Mouse (Mus musculus): ENCODE data around the gene Bglap. TPM values are rescaled to one million over a fixed set of nuclear protein-coding genes. Genes with fewer than 3 reads are reported as not detected.
"Not testable (repeated sequence)": the region's sequence is repeated elsewhere in the genome, so short reads cannot be mapped to it uniquely, and the experiment has no call there.

Bglap gene
- total RNA-seq (2021), result not detected
- long read RNA-seq, experiment 1, result 0 reads
- long read RNA-seq, experiment 2, result 0 reads

DNA sequence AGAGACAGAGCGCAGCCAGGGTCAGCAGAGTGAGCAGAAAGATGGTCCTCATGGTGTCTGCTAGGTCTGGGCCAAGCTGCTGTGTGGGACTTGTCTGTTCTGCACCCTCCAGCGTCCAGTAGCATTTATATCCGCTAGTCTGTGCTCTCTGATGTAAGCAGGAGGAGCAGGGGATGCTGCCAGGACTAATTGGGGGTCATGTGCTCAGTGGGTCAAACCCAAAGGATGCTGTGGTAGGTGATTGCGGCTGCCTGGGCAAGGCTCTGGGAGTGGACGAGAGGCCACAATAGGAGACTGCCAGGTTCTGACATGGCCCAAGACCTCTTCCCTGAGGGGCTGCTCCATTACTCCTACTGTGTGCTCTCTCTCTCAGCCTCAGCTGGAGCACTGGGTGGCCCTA is at the start of gene Bglap:
Bglap (minus strand) TSS at position 101 of the 400 bp plus-strand sequence.
- DNase-seq, result no peak
- intact Hi-C loops (cut with DNase I; ENCODE audit: low total_unique reads), result no loop called here

DNA sequence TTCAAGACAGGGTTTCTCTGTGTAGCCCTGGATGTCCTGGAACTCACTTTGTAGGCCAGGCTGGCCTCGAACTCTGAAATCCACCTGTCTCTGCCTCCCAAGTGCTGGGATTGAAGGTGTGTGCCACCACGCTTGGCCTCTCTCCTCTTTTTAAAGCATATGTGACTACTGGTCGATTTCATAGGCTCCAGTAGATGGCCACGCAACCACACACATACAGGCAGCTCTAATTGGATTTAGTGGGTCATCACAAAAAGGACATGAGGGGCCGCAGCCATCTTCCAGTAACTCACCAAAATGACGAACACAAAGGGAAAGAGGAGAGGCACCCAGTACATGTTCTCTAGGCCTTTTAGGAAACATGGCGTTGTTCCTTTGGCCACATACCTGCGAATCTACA is 44.4 kb upstream of the Bglap start:
- intact Hi-C loops (cut with DNase I; ENCODE audit: low total_unique reads), result not testable (repeated sequence)

DNA sequence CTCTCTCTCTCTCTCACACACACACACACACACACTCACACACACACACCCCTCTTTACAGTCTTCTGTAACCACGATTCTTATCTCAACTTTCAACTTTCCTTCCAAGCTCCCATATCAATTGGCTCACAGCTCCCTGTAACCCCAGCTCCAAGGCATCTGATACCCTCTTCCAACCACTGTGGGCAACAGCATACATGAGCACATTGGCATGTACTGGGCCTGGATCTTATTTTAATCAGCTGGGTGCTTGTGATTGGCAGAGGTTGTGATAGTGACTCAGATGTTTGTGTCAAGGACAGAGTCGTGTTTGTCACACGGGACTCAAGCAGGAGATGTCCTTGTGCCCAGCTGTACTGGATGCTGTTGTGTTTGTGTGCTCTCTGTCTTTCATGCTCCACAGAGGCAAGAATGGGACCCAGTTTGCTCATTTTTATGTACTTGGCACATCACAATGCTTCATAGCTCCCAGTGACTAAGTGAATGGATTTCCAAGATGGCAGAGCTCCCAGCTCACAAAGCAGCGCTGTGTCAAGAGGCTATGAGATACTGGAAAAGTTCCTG is 43.2 kb upstream of the Bglap start:
- no peak for DNase-seq

More for the DNA sequence above, 44.4 kb upstream of the Bglap start:
- not testable (repeated sequence) for DNase-seq

DNA sequence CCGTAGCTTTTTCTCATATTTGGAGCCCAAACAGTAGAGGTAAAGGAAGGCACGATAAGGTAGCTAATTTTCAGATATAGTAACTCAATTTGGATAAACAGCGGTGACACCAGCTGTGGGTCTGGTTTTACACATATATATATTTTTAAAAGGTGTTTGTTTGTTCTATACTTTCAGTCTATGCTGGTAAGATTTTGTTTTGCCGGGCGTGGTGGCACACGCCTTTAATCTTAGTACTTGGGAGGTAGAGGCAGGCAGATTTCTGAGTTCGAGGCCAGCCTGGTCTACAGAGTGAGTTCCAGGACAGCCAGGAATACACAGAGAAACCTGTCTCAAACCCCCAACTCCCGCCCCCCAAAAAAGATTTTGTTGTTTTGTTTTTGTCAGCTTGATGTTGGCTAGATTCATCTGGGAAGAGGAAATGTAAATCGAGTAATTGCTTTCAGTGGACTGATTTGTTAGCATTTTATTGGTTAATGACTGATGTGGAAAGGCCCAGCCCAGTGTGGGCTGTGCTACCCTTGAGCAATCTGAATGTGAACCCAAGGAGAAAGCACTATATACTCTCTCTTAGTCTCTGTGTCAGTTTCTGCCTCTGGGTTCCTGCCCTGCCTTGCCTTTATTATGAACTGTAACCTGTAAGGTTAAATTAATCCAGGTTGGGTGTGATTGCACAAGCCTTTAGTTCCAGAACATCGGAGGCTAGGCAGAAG is 41.6 kb upstream of the Bglap start:
- intact Hi-C loops (cut with DNase I; ENCODE audit: low total_unique reads), result no loop called here
- no peak for DNase-seq

More for the DNA sequence above, 43.2 kb upstream of the Bglap start:
- intact Hi-C loops (cut with DNase I; ENCODE audit: low total_unique reads), result no loop called here

DNA sequence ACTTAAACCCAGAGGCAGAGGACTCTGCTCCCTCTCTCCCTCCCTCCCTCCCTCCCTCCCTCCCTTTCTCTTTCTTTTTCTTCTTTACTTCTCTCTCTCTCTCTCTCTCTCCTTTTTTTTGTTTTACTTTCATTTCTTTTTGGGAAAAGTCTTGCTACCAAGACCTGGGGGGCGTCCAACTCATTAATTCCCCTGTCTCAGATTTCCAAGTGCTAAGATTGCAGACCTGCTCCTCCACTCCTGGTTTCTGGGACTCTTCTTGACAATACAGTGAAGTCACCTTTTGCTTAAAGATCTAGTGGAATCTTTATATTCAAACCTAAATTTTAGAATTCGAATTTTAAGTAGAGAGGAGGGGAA is 41.0 kb upstream of the Bglap start:
- intact Hi-C loops (cut with DNase I; ENCODE audit: low total_unique reads), result no loop called here
- DNase-seq, result no peak

DNA sequence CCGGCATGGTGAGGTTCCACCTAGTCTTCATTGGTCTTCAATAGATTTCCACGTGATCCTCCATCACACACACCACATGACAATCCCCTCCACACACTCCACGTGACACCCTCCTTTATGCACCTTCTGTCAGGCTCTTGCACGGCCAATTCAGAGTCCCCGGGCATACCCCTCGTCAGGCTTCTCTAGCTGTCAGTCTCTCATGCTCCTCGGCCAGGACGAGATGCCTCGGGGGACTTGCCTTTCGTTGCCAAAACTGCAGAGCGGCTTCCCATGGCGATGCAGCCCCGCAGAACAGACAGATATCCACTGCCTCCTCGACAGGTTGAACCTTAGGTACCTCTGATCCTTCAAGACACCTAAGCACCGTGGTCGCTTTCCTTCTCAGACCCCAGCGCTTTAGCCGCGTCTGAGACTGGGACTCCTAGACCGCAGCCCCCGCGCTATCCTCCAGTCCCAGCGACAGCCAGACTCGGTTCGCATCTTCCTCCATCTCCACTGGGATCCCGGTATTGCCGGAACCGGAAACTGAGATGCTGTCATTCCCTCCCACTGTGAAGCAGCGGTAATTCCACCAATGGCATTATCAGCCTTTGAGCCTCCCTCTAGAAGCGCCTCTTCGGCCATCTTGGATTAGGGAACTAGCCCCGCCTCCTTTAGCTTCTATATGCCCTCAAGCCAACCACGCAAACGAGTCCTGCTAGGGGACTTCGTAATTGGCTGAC is 40.5 kb upstream of the Bglap start, which contains the start of gene Slc25a44:
Slc25a44 (minus strand) TSS at position 535 of the 725 bp plus-strand sequence.
- intact Hi-C loops (cut with DNase I; ENCODE audit: low total_unique reads), result no loop called here
- peak; percentile 91 for DNase-seq

DNA sequence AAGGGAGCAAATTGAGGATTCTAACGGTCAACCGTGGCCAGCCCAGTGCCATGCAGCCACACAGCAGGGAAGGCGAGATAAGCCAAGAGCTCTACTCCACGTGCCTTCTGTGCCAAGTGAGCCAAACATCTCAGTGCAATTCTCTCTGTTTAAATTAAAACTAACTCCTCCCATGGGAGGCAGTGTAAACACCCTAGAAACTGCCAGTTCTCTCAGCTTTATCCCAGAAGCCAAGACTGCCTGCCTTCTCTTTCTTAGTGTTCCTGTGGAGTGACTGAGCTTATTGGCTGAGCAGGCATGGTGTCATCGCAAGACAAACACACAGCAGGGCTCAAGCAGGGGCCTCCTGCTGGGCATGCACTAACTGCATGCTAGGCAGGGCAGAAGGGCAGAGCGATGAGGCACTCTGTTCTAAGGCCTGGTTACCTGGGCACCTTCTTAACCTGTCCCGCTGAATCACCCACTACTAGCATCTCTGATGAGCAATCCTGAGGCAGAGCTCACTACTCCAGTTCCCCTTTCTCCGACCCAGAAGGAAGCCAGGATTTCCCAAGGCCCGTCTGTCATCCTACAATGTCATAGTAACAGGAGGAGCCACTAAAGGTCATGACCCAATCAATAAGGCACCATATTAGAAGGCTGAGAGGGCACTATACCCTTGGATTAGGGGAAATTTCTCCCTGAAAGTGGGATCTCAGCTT is 37.9 kb upstream of the Bglap start:
- no peak for DNase-seq
- intact Hi-C loops (cut with DNase I; ENCODE audit: low total_unique reads), result no loop called here

DNA sequence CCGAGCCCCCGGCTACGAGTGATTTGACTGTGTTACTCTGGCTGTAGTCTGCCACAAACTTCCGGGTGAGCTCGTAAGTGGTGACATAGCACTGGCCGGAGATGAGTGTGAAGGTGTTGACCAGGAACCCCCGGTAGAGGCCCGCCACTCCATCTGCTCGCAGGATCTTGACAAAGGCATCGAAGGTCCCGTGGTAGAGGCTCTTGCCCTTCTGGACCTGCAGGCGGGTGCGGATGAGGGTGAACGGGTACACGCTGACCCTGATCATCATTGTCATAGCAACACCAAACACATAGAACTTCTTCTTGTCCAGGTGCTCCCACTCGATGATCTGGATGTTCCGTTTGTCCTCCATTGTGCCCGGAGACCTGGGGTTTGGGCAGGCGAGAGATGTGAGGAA is 36.5 kb upstream of the Bglap start:
- intact Hi-C loops (cut with DNase I; ENCODE audit: low total_unique reads), result no loop called here
- DNase-seq, result no peak

DNA sequence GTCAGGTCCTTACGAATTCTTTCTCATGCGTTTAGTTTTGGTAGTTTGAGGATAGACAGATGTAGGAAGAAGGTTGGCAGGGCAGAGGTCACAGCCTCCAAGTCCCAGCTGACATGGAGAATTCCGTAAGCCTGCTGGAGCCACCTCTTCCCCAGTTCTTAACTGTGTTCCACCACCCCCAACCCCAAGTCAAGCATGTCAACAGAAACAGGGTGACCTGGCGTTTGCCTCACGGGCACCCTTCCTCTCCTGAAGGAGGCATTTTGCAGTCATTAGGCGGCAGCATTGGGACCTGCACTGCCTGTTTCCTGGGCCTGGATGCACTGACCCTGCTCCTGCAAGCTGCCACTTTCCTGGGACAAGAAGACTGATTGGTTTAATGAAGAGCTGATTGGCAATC is 33.8 kb upstream of the Bglap start:
- intact Hi-C loops (cut with DNase I; ENCODE audit: low total_unique reads), result no loop called here
- no peak for DNase-seq

DNA sequence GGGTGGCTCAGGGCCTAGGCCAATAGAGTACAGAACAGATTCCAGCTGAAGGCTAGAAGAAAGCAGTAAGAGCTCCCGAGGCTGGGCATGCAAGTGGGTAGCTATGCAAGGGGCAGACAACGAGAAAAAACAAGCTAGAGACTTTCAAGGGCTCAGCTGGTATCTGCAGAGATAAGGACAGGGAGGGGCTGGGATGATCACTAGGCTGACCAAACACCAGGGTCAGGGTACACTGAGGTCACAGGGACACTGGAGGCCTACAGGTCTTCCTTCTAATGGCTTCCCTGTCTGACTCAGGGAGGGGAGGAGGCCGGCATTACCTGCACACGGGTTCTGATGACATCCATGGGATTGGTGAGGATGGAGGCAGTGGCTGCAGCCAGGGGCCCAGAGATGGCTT is 31.4 kb upstream of the Bglap start:
- intact Hi-C loops (cut with DNase I; ENCODE audit: low total_unique reads), result no loop called here
- no peak for DNase-seq

DNA sequence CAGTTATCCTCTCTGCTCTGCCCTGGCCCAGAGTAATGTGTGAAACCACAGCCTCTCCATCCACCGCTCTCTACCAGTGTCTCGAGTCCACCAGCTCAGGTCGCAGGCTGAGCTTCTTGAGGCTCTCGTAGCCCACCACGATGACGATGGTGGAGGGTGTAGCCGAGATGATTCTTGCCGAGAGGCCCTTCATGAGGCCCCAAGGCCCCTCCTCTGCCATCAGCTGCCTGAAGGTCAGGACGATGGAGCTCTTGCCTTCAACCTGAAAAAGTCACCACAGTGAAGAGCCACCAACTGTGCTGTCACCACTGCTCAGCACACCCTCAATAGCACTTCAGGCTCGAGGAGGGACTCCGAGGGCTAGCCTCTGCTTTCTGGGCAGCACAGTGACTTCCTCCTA is 28.4 kb upstream of the Bglap start:
- intact Hi-C loops (cut with DNase I; ENCODE audit: low total_unique reads), result no loop called here
- no peak for DNase-seq

DNA sequence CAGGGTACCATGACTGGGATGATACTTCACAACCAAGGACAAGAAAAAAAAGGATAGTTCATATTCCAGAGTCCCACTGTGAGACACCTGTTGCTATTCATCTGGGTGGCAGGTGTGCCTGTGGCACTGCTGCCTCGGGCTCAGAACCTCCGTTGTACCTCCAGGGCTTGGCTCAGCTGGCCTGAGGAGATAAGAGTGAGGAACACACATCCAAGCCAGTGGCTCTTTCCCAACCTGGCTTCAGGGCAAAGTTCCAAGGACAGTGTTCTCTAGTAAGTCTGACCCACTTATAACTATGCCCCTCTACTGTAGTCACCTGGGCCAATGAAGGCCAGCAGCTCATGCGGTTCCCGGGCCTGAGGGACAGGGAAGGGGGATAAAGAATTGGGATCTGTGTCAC is 27.4 kb upstream of the Bglap start:
- intact Hi-C loops (cut with DNase I; ENCODE audit: low total_unique reads), result no loop called here
- DNase-seq, result no peak

DNA sequence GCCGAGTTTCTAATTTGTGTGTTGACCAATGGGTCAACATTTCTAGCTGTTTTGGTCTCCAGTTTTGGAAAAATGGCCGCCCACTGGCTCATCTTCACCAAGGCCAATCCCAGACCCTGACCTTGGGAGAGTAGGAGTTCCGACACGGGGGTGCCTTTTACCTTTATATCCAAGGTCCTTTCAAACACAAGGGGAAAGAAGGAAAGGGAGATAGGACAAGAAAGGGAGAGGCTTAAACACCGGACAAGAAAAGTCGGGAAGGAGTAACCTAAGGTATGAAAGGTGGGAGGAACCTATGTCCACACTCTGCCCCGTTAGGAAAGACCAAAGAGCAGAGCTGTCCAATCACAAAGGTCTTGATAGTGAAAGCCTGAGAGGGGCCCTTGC is 26.4 kb upstream of the Bglap start:
- no peak for DNase-seq
- intact Hi-C loops (cut with DNase I; ENCODE audit: low total_unique reads), result no loop called here

DNA sequence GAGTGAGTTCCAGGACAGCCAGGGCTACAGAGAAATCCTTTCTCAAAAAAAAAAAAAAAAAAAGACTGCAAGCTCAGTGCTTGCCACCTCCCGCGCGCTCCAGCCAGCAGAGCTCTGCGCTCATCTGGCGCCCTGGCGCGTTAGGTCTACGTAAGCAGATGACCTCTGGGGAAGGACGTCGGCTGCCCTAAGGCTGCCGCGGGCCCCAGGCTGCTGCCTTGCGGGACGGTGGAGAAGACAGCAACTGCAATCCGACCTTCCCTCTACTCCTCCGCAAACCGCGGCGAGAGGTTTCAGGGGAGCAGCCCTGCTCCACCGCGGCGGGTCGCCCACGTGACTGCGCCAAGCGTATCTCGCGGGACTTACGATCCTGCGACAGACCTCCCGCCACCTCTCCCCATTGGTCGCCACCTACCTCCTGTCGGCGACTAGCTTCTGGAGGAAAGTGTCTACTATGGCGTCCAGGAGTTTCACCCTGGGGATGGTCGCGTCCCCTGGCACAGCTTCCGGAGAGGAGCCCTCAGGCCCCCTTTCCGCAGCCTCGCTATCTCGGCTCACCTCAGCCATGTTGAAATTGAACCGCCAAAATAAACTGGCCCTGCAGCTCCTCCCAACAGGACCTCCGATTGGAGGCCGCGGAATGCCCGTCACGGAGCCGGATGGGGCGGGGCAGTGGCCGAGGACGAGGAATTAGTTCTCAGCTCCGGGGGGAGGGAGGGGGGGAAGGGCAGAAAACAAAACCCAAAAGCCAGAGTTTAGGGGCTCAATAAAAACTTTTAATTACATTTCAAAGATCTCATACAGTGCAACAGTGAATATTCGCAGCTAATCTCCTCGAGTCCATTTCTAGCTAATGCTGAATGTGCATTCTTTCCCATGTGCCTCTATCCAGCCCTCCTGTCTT is 25.7 kb upstream of the Bglap start, which contains the start of gene Pmf1:
Pmf1 (minus strand) TSS at position 591 of the 904 bp plus-strand sequence.
- peak; percentile 96 for DNase-seq
- intact Hi-C loops (cut with DNase I; ENCODE audit: low total_unique reads), result loop anchor here (5.0 kb wide), 1 partner anchor 112 kb away; no protein-coding TSS in a partner anchor

DNA sequence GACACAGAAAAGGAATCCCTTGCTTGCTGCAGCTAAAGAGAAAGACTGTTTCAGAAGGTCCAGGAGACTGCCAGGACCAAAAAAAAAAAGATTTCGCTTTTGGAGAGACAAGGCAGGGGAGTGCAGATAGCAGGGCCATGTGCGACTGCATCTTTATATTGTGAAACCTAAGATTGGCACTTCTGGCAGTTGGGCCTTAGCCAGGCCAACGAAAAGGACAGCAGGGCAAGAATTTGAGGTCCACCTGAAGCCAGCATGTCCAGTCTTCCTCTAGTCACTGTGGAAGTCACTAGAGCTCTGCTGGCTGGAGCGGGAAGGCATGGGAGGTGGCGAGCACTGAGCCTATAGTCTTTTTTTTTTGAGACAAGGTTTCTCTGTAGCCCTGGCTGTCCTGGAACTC is 24.7 kb upstream of the Bglap start:
- intact Hi-C loops (cut with DNase I; ENCODE audit: low total_unique reads), result loop anchor here (5.0 kb wide), 1 partner anchor 113 kb away; no protein-coding TSS in a partner anchor

DNA sequence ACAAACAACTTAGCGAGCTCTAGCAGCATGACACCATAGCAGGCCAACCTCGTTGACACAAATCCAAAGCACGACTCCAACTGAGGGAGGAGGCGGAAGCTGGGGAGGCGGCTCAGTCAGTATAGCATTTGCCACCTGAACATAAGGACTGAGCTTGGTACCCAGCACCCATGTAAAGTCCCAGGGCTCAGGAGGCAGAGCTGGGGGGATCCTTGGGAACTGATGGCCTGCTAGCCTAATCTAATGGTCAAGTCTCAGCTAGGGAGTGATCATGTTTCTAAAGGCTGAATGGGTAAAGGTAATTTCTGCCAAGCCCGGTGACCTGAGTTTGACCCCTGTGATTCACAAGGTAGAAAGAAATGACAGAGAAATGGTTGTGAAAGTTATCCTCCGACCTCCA is 23.3 kb upstream of the Bglap start:
- intact Hi-C loops (cut with DNase I; ENCODE audit: low total_unique reads), result loop anchor here (2.0 to 5.0 kb wide), 2 partner anchors 61 to 115 kb away; no protein-coding TSS in a partner anchor

More for the DNA sequence above, 24.7 kb upstream of the Bglap start:
- no peak for DNase-seq

DNA sequence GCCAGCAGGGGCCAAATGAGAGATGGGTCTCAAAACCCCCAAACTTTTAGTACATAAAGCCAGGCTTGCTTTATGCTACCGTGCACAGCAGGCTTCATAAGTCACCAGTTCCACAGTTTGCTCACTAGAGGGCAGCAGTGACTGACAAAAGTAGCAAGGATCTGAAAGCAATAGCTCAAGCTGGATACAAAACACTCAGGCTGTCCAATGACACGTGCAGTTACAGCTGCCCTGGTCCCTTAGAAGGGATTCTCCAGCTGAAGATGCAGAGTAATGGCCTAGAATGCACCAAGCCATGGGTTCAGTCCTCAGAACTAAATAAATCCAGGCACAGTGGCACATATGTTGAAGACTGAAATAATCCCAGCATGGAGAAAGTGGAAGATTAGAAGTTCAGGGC is 22.8 kb upstream of the Bglap start:
- intact Hi-C loops (cut with DNase I; ENCODE audit: low total_unique reads), result loop anchor here (2.0 to 5.0 kb wide), 2 partner anchors 62 to 115 kb away; no protein-coding TSS in a partner anchor
- DNase-seq, result peak; percentile 53

More for the DNA sequence above, 23.3 kb upstream of the Bglap start:
- no peak for DNase-seq

DNA sequence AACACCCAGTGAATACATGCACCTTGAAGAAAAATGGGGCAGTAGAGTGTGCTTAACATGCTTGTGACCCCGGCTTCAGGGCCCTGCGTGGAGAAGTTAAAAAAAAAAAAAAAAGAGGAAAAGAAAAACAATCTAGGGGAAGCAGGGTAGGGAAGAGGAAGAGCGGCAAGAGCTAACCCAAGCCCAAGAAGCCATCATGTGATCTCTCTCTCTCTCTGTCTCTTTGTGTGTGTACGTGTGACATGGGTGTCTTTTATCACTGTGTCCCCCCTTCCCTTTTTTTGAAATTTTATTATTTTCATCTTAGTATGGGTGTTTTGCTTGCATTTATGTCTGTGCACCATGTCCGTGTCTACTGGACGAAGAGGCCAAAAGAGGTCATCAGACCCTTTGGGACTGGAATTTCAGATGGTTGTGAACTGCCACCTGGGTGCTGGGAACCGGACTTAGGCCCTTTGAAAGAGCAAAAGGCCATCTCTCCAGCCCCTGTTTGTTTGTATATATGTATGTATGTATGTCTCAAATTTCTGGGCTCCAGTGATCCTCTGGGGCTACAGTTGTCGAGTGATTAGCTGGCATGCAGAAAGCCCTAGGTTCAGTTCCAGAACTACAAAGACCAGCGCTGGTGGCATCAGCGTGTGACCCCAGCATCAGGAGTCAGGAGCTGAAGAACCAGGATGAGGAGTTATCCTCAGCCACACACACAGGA is 19.4 kb upstream of the Bglap start:
- intact Hi-C loops (cut with DNase I; ENCODE audit: low total_unique reads), result no loop called here

More for the DNA sequence above, 19.4 kb upstream of the Bglap start:
- no peak for DNase-seq

All from gastrocnemius, postnatal 14 days (tissue).